Mouse (Mus musculus): ENCODE measurements at regions not wholly inside any gene's neighbourhood (a gene's known extent, or its start where the extent isn't known, plus 50 kb on each side); places are given as distances from the start of the nearest gene placed in this dataset.

DNA sequence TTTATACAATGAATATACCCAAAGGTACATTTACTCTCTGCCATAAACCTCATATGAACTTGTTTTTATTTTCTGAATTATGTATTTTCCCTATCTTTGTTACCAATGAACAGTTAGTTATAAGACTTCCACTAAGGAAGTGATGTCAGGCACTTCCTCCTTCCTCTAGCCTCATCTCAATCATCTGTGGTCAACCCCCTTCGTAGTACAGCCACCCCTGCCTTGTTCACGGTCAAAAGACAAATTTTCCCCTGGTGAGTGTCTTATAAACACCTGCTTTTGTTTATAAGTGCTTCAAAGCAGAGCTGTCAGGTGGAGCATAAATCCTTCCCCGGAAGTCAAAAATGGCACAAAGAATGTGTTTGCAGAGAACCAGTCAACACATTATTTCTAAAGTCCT lies 312.0 kb downstream of the Spry2 start:
- TF ChIP-seq GATA1 (IDR thresholded peaks at IDR 0.05; ENCODE audit: borderline replicate concordance, low read length) (no peak), FLI1 (IDR thresholded peaks at IDR 0.05; ENCODE audit: low read length) (no peak)

Measured in megakaryocyte, embryonic 14.5 days (primary cell).